Mouse (Mus musculus): Measurements from ENCODE around the gene Nat8l. TPM values are rescaled to one million over a fixed set of nuclear protein-coding genes. Genes with fewer than 3 reads are reported as not detected.

Nat8l gene
- polyA plus RNA-seq, 1 experiment from 2014 or later = 0.36 TPM

GRCm38 (mm10) chr5:34014652-34015051, 18.9 kb downstream of the Nat8l start:
- no peaks in the 10 kb centered on the region for H3K9me3 ChIP-seq (replicated peaks; ENCODE audit: control insufficient read depth, low read length)
- H3K36me3 ChIP-seq (replicated peaks; ENCODE audit: control insufficient read depth, insufficient read depth, low read depth, low read length) = no peaks in the 10 kb centered on the region
- H3K9ac ChIP-seq (replicated peaks; ENCODE audit: low read length) = no peak overlapping the region
- WGBS = 92% methylated on average over 1 of the region's 1 CpGs
- H3K4me1 ChIP-seq (ENCODE audit: control insufficient read depth, insufficient read depth, low read length) = no peaks in the 10 kb centered on the region
- H3K4me3 ChIP-seq (ENCODE audit: low read depth, low read length) = no peak overlapping the region
- no peak overlapping the region for H3K27ac ChIP-seq (replicated peaks; ENCODE audit: low read depth, low read length)
- H3K4me2 ChIP-seq (ENCODE audit: low read depth, low read length) = no peak overlapping the region
- H3K27me3 ChIP-seq (ENCODE audit: control insufficient read depth, insufficient read depth, low read length) = no peaks in the 10 kb centered on the region
- ATAC-seq (replicated peaks; ENCODE audit: insufficient number of reproducible peaks, low FRiP score, low TSS enrichment, low read depth) = no peak
- DNase-seq (ENCODE audit: low spot score) = peak; percentile 13

- 92% methylated on average over 4 of the region's 4 CpGs for WGBS
- no peaks in the 10 kb centered on the region for H3K4me1 ChIP-seq (ENCODE audit: control insufficient read depth, insufficient read depth, low read length)
- H3K36me3 ChIP-seq (replicated peaks; ENCODE audit: control insufficient read depth, insufficient read depth, low read depth, low read length) = no peaks in the 10 kb centered on the region
- H3K4me2 ChIP-seq (ENCODE audit: low read depth, low read length) = no peak overlapping the region
- no peak overlapping the region for H3K4me3 ChIP-seq (ENCODE audit: low read depth, low read length)
- H3K27ac ChIP-seq (replicated peaks; ENCODE audit: low read depth, low read length) = no peak overlapping the region
- DNase-seq (ENCODE audit: low spot score) (no peak), ATAC-seq (replicated peaks; ENCODE audit: insufficient number of reproducible peaks, low FRiP score, low TSS enrichment, low read depth) (no peak)
- H3K9me3 ChIP-seq (replicated peaks; ENCODE audit: control insufficient read depth, low read length) = no peaks in the 10 kb centered on the region
- no peak overlapping the region for H3K9ac ChIP-seq (replicated peaks; ENCODE audit: low read length)
- no peaks in the 10 kb centered on the region for H3K27me3 ChIP-seq (ENCODE audit: control insufficient read depth, insufficient read depth, low read length)
Observed at GRCm38 (mm10) chr5:34018968-34019367, 23.2 kb downstream of the Nat8l start.

GRCm38 (mm10) chr5:34030101-34030500, 34.3 kb downstream of the Nat8l start:
- 70% methylated on average over 4 of the region's 4 CpGs for WGBS
- Histone ChIP-seq H3K27me3 (ENCODE audit: control insufficient read depth, insufficient read depth, low read length) (no peaks in the 10 kb centered on the region), H3K4me1 (ENCODE audit: control insufficient read depth, insufficient read depth, low read length) (no peaks in the 10 kb centered on the region), H3K9ac (replicated peaks; ENCODE audit: low read length) (no peak overlapping the region), H3K4me2 (ENCODE audit: low read depth, low read length) (no peak overlapping the region), H3K27ac (replicated peaks; ENCODE audit: low read depth, low read length) (no peak overlapping the region), H3K4me3 (ENCODE audit: low read depth, low read length) (no peak overlapping the region), H3K36me3 (replicated peaks; ENCODE audit: control insufficient read depth, insufficient read depth, low read depth, low read length) (no peaks in the 10 kb centered on the region), H3K9me3 (replicated peaks; ENCODE audit: control insufficient read depth, low read length) (no peaks in the 10 kb centered on the region)
- DNase-seq (ENCODE audit: low spot score) (no peak), ATAC-seq (replicated peaks; ENCODE audit: insufficient number of reproducible peaks, low FRiP score, low TSS enrichment, low read depth) (no peak)

GRCm38 (mm10) chr5:34031022-34031421, 35.2 kb downstream of the Nat8l start:
- no peaks in the 10 kb centered on the region for H3K36me3 ChIP-seq (replicated peaks; ENCODE audit: control insufficient read depth, insufficient read depth, low read depth, low read length)
- WGBS = 75% methylated on average over 6 of the region's 6 CpGs
- no peak overlapping the region for H3K4me2 ChIP-seq (ENCODE audit: low read depth, low read length)
- no peaks in the 10 kb centered on the region for H3K4me1 ChIP-seq (ENCODE audit: control insufficient read depth, insufficient read depth, low read length)
- no peak overlapping the region for H3K27ac ChIP-seq (replicated peaks; ENCODE audit: low read depth, low read length)
- no peak overlapping the region for H3K4me3 ChIP-seq (ENCODE audit: low read depth, low read length)
- H3K9me3 ChIP-seq (replicated peaks; ENCODE audit: control insufficient read depth, low read length) = no peaks in the 10 kb centered on the region
- DNase-seq (ENCODE audit: low spot score) (no peak), ATAC-seq (replicated peaks; ENCODE audit: insufficient number of reproducible peaks, low FRiP score, low TSS enrichment, low read depth) (no peak)
- H3K27me3 ChIP-seq (ENCODE audit: control insufficient read depth, insufficient read depth, low read length) = no peaks in the 10 kb centered on the region
- no peak overlapping the region for H3K9ac ChIP-seq (replicated peaks; ENCODE audit: low read length)

GRCm38 (mm10) chr5:34032520-34032919, 36.7 kb downstream of the Nat8l start:
- 69% methylated on average over 3 of the region's 3 CpGs for WGBS
- no peak overlapping the region for H3K9ac ChIP-seq (replicated peaks; ENCODE audit: low read length)
- no peaks in the 10 kb centered on the region for H3K4me1 ChIP-seq (ENCODE audit: control insufficient read depth, insufficient read depth, low read length)
- ATAC-seq (replicated peaks; ENCODE audit: insufficient number of reproducible peaks, low FRiP score, low TSS enrichment, low read depth) (no peak), DNase-seq (ENCODE audit: low spot score) (no peak)
- H3K27me3 ChIP-seq (ENCODE audit: control insufficient read depth, insufficient read depth, low read length) = no peaks in the 10 kb centered on the region
- no peaks in the 10 kb centered on the region for H3K36me3 ChIP-seq (replicated peaks; ENCODE audit: control insufficient read depth, insufficient read depth, low read depth, low read length)
- no peak overlapping the region for H3K4me2 ChIP-seq (ENCODE audit: low read depth, low read length)
- H3K4me3 ChIP-seq (ENCODE audit: low read depth, low read length) = no peak overlapping the region
- no peaks in the 10 kb centered on the region for H3K9me3 ChIP-seq (replicated peaks; ENCODE audit: control insufficient read depth, low read length)
- no peak overlapping the region for H3K27ac ChIP-seq (replicated peaks; ENCODE audit: low read depth, low read length)

Other genes starting within 250 kb of the Nat8l start
- 46.1 and 48.9 TPM in 2 replicates for gene Letm1, start 213.2 kb upstream of the Nat8l start, polyA plus RNA-seq (2014; fragmentation: Nextera tagmentation; extraction: Ambion mirVana)
- gene Nsd2, start 175.3 kb upstream of the Nat8l start, polyA plus RNA-seq (2014; fragmentation: Nextera tagmentation; extraction: Ambion mirVana) = 73.6 and 78.1 TPM in 2 replicates
- 57.7 and 63.7 TPM in 2 replicates for gene Nelfa, start 59.6 kb upstream of the Nat8l start, polyA plus RNA-seq (2014; fragmentation: Nextera tagmentation; extraction: Ambion mirVana)
- gene Gm1673, start 12.6 kb upstream of the Nat8l start, polyA plus RNA-seq (2014; fragmentation: Nextera tagmentation; extraction: Ambion mirVana) = 164 and 166 TPM in 2 replicates
- gene Poln, start 173.5 kb downstream of the Nat8l start, polyA plus RNA-seq (2014; fragmentation: Nextera tagmentation; extraction: Ambion mirVana) = 0.21 and 0.99 TPM in 2 replicates
- gene Haus3, start 173.5 kb downstream of the Nat8l start, polyA plus RNA-seq (2014; fragmentation: Nextera tagmentation; extraction: Ambion mirVana) = 59.5 and 72.1 TPM in 2 replicates
- 17.7 and 25.5 TPM in 2 replicates for gene Mxd4, start 191.7 kb downstream of the Nat8l start, polyA plus RNA-seq (2014; fragmentation: Nextera tagmentation; extraction: Ambion mirVana)

Measured in embryonic facial prominence, embryonic 11.5 days (tissue).